Mouse (Mus musculus) brown adipose tissue, adult 24 weeks (tissue): ENCODE data around the gene Tmem126b. TPM values are rescaled to one million over a fixed set of nuclear protein-coding genes. Genes with fewer than 3 reads are reported as not detected.

Experiments used
- H3K27ac ChIP-seq: fragments of 200-500 bp; replicated peaks from 2 replicates; pipeline ENCODE4 v1.5.1; 2012; ENCODE audit warnings: low read depth, mild to moderate bottlenecking, low read length
- H3K4me1 ChIP-seq: fragments of 200-500 bp; 2 replicates; pipeline ENCODE4 v1.6.1; 2012; ENCODE audit warnings: low read length, mixed read lengths; ENCODE audit not compliant: control insufficient read depth, insufficient read depth, insufficient read length
- H3K4me3 ChIP-seq: fragments of 200-500 bp; 2 replicates; pipeline ENCODE4 v1.5.1; 2012; ENCODE audit warnings: low read depth, mild to moderate bottlenecking, low read length, moderate library complexity; ENCODE audit not compliant: insufficient read depth
- polyA plus RNA-seq: library from polyadenylated mRNA; stranded (reverse); fragments of >200 nt; gene quantifications from 2 replicates; pipeline ENCODE4 v1.2.4, GENCODE M21; 2012; ENCODE audit not compliant: missing spikeins, insufficient read depth, insufficient read length

The Tmem126b gene
- polyA plus RNA-seq, 1 experiment, result 47.4 TPM

- peak overlapping the region; percentile 83 for H3K27ac ChIP-seq
- no peaks in the 10 kb centered on the region; the same call in 1 of the 2 replicates for H3K4me1 ChIP-seq
- H3K4me3 ChIP-seq, result peak overlapping the region; percentile 100
Measured at GRCm38 (mm10) chr7:90443101-90444091, 32.4 kb downstream of the Tmem126b start.

- no peaks in the 10 kb centered on the region; the same call in 1 of the 2 replicates for H3K4me1 ChIP-seq
- peak within 1 kb of the TSS; percentile 83 for H3K27ac ChIP-seq
- peak within 1 kb of the TSS; percentile 100 for H3K4me3 ChIP-seq
Measured at GRCm38 (mm10) chr7:90442518-90443080, 33.2 kb downstream of the Tmem126b start, which contains the start of gene Crebzf. TSS of gene Crebzf (plus strand) at chr7:90442729.

- Histone ChIP-seq H3K4me3 (peak overlapping the region; percentile 50), H3K27ac (peak overlapping the region; percentile 40; the same call in 1 of the 2 replicates), H3K4me1 (no peaks in the 10 kb centered on the region; the same call in 1 of the 2 replicates)
Measured at GRCm38 (mm10) chr7:90442070-90442469, 33.7 kb downstream of the Tmem126b start.

GRCm38 (mm10) chr7:90440044-90440443, 35.8 kb downstream of the Tmem126b start:
- Histone ChIP-seq H3K4me3 (no peak overlapping the region), H3K4me1 (no peaks in the 10 kb centered on the region; the same call in 1 of the 2 replicates), H3K27ac (no peak overlapping the region)

GRCm38 (mm10) chr7:90432221-90432620, 43.6 kb downstream of the Tmem126b start:
- no peaks in the 10 kb centered on the region for H3K4me1 ChIP-seq
- no peak overlapping the region for H3K27ac ChIP-seq
- H3K4me3 ChIP-seq, result no peak overlapping the region

GRCm38 (mm10) chr7:90427006-90427405, 48.8 kb downstream of the Tmem126b start:
- Histone ChIP-seq H3K4me1 (0 out of 2 replicates have a peak, but pooled peaks cover 4% of the 10 kb centered on the region), H3K4me3 (peak overlapping the region; percentile 60; the same call in 1 of the 2 replicates), H3K27ac (no peak overlapping the region)

GRCm38 (mm10) chr7:90426020-90427001, 49.5 kb downstream of the Tmem126b start, which contains the start of gene Ccdc89:
TSS of gene Ccdc89 (plus strand) at chr7:90426577.
- Histone ChIP-seq H3K27ac (no peak within 1 kb of the TSS), H3K4me1 (0 out of 2 replicates have a peak, but pooled peaks cover 4% of the 10 kb centered on the region), H3K4me3 (peak within 1 kb of the TSS; percentile 60)

Other genes with a start within 250 kb of the Tmem126b start
- gene Ccdc83, start 210.2 kb downstream of the Tmem126b start, polyA plus RNA-seq, result not detected in 2 replicates
- 1.4 and 2.7 TPM in 2 replicates for gene Sytl2, start 173.7 kb downstream of the Tmem126b start, polyA plus RNA-seq
- gene Ccdc89, start 49.4 kb downstream of the Tmem126b start, polyA plus RNA-seq, result not detected in 2 replicates
- gene Crebzf, start 33.3 kb downstream of the Tmem126b start, polyA plus RNA-seq, result 23.2 and 37.5 TPM in 2 replicates
- gene Tmem126a, start 18.8 kb downstream of the Tmem126b start, polyA plus RNA-seq, result 177 and 191 TPM in 2 replicates
- 1.4 and 7.6 TPM in 2 replicates for gene Dlg2, start 671 bp upstream of the Tmem126b start, polyA plus RNA-seq